Mouse (Mus musculus) stomach, embryonic 14.5 days (tissue): Measurements from ENCODE around the gene Snrpa1. TPM values are rescaled to one million over a fixed set of nuclear protein-coding genes. Genes with fewer than 3 reads are reported as not detected.

ENCODE experiments used
- ATAC-seq: fragments of 200-750 bp; cut with Nextera tagmentation; 2 replicates; pipeline ENCODE4 v1.8.0; 2017; ENCODE audit warnings: low read depth, moderate TSS enrichment; ENCODE audit not compliant: insufficient number of reproducible peaks, insufficient read depth, low FRiP score
- H3K27ac ChIP-seq: fragments of 300-500 bp; sonication (generic); 2 replicates; pipeline ENCODE4 v1.5.1; 2014; ENCODE audit warnings: mild to moderate bottlenecking, low read length, moderate library complexity, mixed read lengths
- H3K27me3 ChIP-seq: fragments of 300-500 bp; sonication (generic); 2 replicates; pipeline ENCODE4 v1.6.1; 2014; ENCODE audit warnings: low read length, control low read depth, mixed read lengths; ENCODE audit not compliant: control insufficient read depth, insufficient read depth
- H3K36me3 ChIP-seq: fragments of 300-500 bp; sonication (generic); 2 replicates; pipeline ENCODE4 v1.6.1; 2014; ENCODE audit warnings: mild to moderate bottlenecking, control low read depth, low read length, moderate library complexity, mixed read lengths; ENCODE audit not compliant: control insufficient read depth, insufficient read depth
- H3K4me1 ChIP-seq: fragments of 300-500 bp; sonication (generic); 2 replicates; pipeline ENCODE4 v1.6.1; 2014; ENCODE audit warnings: low read length, control low read depth, mixed read lengths; ENCODE audit not compliant: control insufficient read depth, insufficient read depth
- H3K4me2 ChIP-seq: fragments of 300-500 bp; sonication (generic); replicated peaks from 2 replicates; pipeline ENCODE4 v1.6.1; 2014; ENCODE audit warnings: low read depth, low read length, control low read depth
- H3K4me3 ChIP-seq: fragments of 300-500 bp; sonication (generic); 2 replicates; pipeline ENCODE4 v1.5.1; 2014; ENCODE audit warnings: low read depth, low read length, control low read depth
- H3K9ac ChIP-seq: fragments of 300-500 bp; sonication (generic); replicated peaks from 2 replicates; pipeline ENCODE4 v1.6.1; 2014; ENCODE audit warnings: low read depth, mild to moderate bottlenecking, control low read depth, low read length, moderate library complexity, mixed read lengths
- H3K9me3 ChIP-seq: fragments of 300-500 bp; sonication (generic); 2 replicates; pipeline ENCODE4 v1.6.1; 2016; ENCODE audit warnings: low read depth, low read length, control low read depth; ENCODE audit not compliant: control insufficient read depth
- WGBS: fragments of 180-500 bp; shearing (Covaris S2); extraction: QIAGEN DNeasy Blood & Tissue Kit; methylation state at CpG from one replicate; pipeline ENCODE4 v1.1.7; 2014; 5-methylcytosine and 5-hydroxymethylcytosine counted together
- polyA plus RNA-seq: library from polyadenylated mRNA; unstranded; fragments of >200 nt; fragmentation: Nextera tagmentation; extraction: Ambion mirVana; gene quantifications from 2 replicates; pipeline ENCODE4 v1.2.1, GENCODE M21; 2014

Gene Snrpa1
- polyA plus RNA-seq, 1 experiment from 2014 or later, result 170 TPM

DNA sequence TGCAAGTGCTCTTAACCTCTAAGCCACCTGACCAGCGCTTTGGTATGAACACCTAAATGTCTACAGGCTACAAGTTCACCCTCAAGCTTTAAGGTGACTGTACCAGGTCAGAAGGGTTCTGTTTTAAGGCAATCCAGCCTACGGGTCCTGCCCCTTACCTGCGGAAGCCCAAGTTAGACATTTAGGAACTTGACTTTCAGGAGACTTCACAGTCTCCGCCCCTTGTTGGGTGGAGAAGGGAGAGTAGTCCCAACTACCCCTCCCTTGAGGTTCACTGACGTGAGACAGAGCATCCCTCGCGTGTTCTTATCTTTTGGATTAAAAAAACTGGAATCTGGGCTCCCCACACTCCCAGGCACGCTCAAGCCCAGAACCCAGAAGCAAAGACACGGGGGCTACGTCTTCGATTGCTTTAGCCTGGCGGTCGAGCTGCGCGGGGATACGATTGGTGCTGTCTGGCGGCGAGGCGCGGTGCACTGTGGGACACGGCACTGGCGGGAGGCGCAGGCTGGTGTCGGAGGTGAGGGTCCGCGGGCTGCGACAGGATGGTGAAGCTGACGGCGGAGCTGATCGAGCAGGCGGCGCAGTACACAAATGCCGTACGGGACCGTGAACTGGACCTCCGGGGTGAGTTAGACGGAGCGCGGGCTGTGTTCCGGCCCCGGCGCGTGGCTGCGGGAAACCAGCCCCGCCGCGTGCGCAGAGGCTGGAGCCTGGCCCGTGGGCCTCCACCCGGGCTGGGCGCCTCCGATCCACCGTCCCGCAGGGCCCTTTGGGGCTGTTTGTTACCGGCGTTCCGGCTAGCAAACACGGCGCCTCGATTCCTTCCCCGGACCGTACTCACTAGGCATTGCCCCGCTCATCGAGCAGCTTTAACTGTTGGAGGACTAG, 1.5 kb downstream of the Snrpa1 start:
- no peaks in the 10 kb centered on the region for H3K9me3 ChIP-seq
- H3K4me1 ChIP-seq, result peaks cover 12% of the 10 kb centered on the region
- ATAC-seq, result peak; percentile 90
- peak overlapping the region; percentile 84 for H3K4me2 ChIP-seq
- WGBS, result under 1% methylated on average over 64 of the region's 64 CpGs
- H3K36me3 ChIP-seq, result peaks cover 22% of the 10 kb centered on the region
- H3K4me3 ChIP-seq, result peak overlapping the region; percentile 97
- H3K27me3 ChIP-seq, result no peaks in the 10 kb centered on the region
- H3K27ac ChIP-seq, result peak overlapping the region; percentile 71; the same call in 1 of the 2 replicates
- peak overlapping the region; percentile 95 for H3K9ac ChIP-seq

- H3K4me2 ChIP-seq, result peak overlapping the region; percentile 84
- no peak for ATAC-seq
- peak overlapping the region; percentile 95 for H3K9ac ChIP-seq
- H3K4me3 ChIP-seq, result peak overlapping the region; percentile 97
- no peaks in the 10 kb centered on the region for H3K27me3 ChIP-seq
- H3K36me3 ChIP-seq, result peaks cover 27% of the 10 kb centered on the region
- H3K27ac ChIP-seq, result peak overlapping the region; percentile 10; the same call in 1 of the 2 replicates
- H3K9me3 ChIP-seq, result no peaks in the 10 kb centered on the region
- H3K4me1 ChIP-seq, result peaks cover 12% of the 10 kb centered on the region
- 1% methylated on average over 14 of the region's 14 CpGs for WGBS
Measured at GRCm38 (mm10) chr7:66061057-66061456, 2.3 kb downstream of the Snrpa1 start.

DNA sequence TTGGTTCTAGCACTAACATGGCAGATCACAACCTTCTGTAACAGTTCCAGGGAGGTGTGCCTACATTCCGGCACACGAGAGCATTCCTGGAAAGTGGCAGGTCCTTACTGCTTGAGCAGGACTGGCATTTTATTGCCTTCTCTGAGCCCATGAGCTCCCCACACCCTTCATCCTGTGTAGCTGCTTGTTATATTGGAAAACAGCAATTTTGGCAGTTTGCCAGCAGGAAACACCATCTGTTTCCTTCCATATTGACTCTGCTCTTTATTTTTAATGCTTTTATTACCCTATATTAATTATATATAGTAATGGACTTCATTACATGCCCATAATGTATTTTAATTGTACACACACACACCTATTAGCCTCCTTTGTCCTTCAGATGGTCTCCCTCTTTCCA, 17.6 kb downstream of the Snrpa1 start:
- peaks cover 6% of the 10 kb centered on the region; the same call in 1 of the 2 replicates for H3K4me1 ChIP-seq
- H3K9me3 ChIP-seq, result no peaks in the 10 kb centered on the region
- H3K27ac ChIP-seq, result no peak overlapping the region
- WGBS, result 73% methylated on average over 2 of the region's 2 CpGs
- no peak overlapping the region for H3K9ac ChIP-seq
- no peak for ATAC-seq
- no peaks in the 10 kb centered on the region for H3K27me3 ChIP-seq
- H3K4me2 ChIP-seq, result no peak overlapping the region
- H3K4me3 ChIP-seq, result no peak overlapping the region
- peaks cover 50% of the 10 kb centered on the region for H3K36me3 ChIP-seq

DNA sequence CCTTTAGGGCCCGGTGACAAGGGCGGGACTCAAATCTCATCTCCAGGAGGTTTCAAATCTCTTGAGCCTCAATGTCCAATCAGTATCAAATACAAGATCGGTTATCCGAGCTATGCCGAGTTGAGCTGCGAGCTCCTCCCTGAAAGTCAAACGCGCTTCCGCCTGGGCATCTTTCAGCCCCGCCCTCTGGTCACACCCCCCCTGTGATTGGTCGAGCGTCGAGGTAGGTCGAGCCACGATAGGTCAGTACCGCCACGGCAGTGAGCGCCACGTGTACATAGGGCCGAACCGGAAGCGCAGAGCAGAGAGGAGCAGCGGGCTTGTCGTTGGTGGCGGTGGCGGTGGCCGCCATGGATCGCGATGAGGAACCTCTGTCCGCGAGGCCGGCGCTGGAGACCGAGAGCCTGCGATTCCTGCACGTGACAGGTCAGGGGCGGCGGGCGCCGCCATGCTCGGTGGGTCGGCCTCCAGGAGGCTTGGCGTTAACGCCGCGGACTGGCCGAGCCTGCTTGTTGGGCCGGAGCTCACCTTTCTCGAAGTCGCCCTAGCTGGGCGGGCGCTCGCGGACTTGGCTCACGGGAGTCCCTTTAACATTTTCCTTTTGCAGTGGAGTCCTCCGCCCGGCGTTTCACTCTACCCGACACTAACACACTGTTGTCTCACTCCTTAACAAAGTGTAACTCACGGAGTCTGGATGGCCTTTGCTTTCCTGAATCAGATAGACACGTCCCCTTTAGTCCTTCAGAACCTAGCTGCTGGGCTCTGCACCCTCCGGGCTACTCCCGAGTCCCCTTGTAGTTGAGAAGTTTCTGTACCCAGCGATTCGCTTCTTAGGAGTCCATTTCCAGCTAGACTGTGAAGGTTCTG, 20.8 kb downstream of the Snrpa1 start, which contains the start of gene Selenos:
Gene Selenos, plus strand, starts transcription at position 286 of the 867 bp plus-strand sequence.
- peak within 1 kb of the TSS; percentile 62; the same call in 1 of the 2 replicates for H3K27ac ChIP-seq
- H3K36me3 ChIP-seq, result peaks cover 49% of the 10 kb centered on the region
- peaks cover 6% of the 10 kb centered on the region; the same call in 1 of the 2 replicates for H3K4me1 ChIP-seq
- WGBS, result under 1% methylated on average over 65 of the region's 65 CpGs
- peak within 1 kb of the TSS; percentile 82 for H3K4me3 ChIP-seq
- H3K4me2 ChIP-seq, result peak within 1 kb of the TSS; percentile 59
- peak within 1 kb of the TSS; percentile 77 for H3K9ac ChIP-seq
- peak; percentile 99 for ATAC-seq
- H3K27me3 ChIP-seq, result no peaks in the 10 kb centered on the region
- H3K9me3 ChIP-seq, result no peaks in the 10 kb centered on the region

DNA sequence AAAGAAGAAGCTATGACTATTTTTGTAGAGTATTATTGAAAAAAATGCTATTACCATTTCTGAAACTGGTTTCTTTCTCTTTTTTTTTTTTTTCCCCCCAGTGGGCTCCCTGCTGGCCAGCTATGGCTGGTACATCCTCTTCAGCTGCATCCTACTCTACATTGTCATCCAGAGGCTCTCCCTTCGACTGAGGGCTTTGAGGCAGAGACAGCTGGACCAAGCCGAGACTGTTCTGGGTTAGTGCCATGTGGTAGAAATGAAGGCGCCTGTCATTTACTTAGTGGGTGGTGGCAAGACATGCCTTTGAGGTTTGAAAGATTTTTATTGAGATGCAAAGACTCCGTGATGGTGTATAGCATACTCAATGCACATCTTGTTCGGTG, 21.4 kb downstream of the Snrpa1 start:
- H3K4me2 ChIP-seq, result peak overlapping the region; percentile 59
- H3K4me1 ChIP-seq, result peaks cover 6% of the 10 kb centered on the region; the same call in 1 of the 2 replicates
- peaks cover 48% of the 10 kb centered on the region for H3K36me3 ChIP-seq
- ATAC-seq, result no peak
- H3K9me3 ChIP-seq, result no peaks in the 10 kb centered on the region
- WGBS, result 43% methylated on average over 5 of the region's 5 CpGs
- 0 out of 2 replicates have a peak overlapping the region, but pooled peaks have one; percentile 62 for H3K27ac ChIP-seq
- peak overlapping the region; percentile 82 for H3K4me3 ChIP-seq
- no peaks in the 10 kb centered on the region for H3K27me3 ChIP-seq
- peak overlapping the region; percentile 77 for H3K9ac ChIP-seq

GRCm38 (mm10) chr7:66083757-66084156, 25.0 kb downstream of the Snrpa1 start:
- WGBS, result 81% methylated on average over 6 of the region's 6 CpGs
- H3K4me2 ChIP-seq, result no peak overlapping the region
- H3K27ac ChIP-seq, result no peak overlapping the region
- H3K9ac ChIP-seq, result no peak overlapping the region
- ATAC-seq, result no peak
- no peak overlapping the region for H3K4me3 ChIP-seq
- H3K9me3 ChIP-seq, result no peaks in the 10 kb centered on the region
- peaks cover 6% of the 10 kb centered on the region; the same call in 1 of the 2 replicates for H3K4me1 ChIP-seq
- H3K27me3 ChIP-seq, result no peaks in the 10 kb centered on the region
- H3K36me3 ChIP-seq, result peaks cover 64% of the 10 kb centered on the region

DNA sequence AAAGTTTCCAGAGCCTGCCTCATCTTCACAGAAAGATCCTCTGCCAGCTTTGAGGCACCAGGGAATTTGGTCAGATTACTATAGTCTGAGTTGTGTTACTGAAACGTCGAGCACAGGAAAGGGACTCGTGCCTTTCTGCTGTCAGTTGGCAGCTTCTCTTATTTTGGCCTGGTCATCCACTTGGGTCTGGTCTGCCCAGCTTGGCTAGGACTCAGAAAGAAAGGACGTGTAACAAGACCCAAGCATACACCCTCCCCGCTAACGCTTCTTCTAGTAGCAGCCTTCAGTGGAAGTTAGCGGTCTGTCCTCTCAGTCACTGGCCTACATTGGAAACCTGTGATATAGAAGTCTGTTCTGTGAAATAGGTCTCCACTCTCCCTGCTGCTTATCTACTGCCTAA, 25.7 kb downstream of the Snrpa1 start:
- Histone ChIP-seq H3K4me1 (peaks cover 6% of the 10 kb centered on the region; the same call in 1 of the 2 replicates), H3K27ac (no peak overlapping the region), H3K4me2 (no peak overlapping the region), H3K4me3 (no peak overlapping the region), H3K9me3 (no peaks in the 10 kb centered on the region), H3K36me3 (peaks cover 71% of the 10 kb centered on the region), H3K9ac (no peak overlapping the region), H3K27me3 (no peaks in the 10 kb centered on the region)
- no peak for ATAC-seq
- 81% methylated on average over 7 of the region's 7 CpGs for WGBS

GRCm38 (mm10) chr7:66087652-66088051, 28.8 kb downstream of the Snrpa1 start:
- H3K4me3 ChIP-seq, result no peak overlapping the region
- no peak for ATAC-seq
- H3K36me3 ChIP-seq, result peaks cover 83% of the 10 kb centered on the region
- H3K9ac ChIP-seq, result no peak overlapping the region
- no peaks in the 10 kb centered on the region for H3K27me3 ChIP-seq
- H3K4me2 ChIP-seq, result no peak overlapping the region
- no peaks in the 10 kb centered on the region for H3K4me1 ChIP-seq
- no peak overlapping the region for H3K27ac ChIP-seq
- H3K9me3 ChIP-seq, result no peaks in the 10 kb centered on the region
- WGBS, result 86% methylated on average over 4 of the region's 4 CpGs
